Comparison of ENCODE assay signal across 11 mouse cellular contexts in genomic region chr6:99013119-99013865, GRCm38 (mm10).
DNase-seq lines count a peak whose midpoint lies in the region; ATAC-seq and TF ChIP-seq lines count a peak whose summit lies in the region.
"Had no signal": no experiment of that assay in that cellular context is flagged by ENCODE, and none has a peak within 500 bp of the region (broad histone marks: within the 10 kb centered on the region; RNA-seq: fewer than 3 reads in every experiment).

No protein-coding gene starts in this region.

- no peak overlapping the region for H3K4me2 ChIP-seq in neural tube, embryonic 11.5 days (ENCODE audit: low read depth)

- peak overlapping the region; percentile 72 for H3K27ac ChIP-seq in heart, adult 2 months
- H3K27ac ChIP-seq in neural tube, embryonic 11.5 days (ENCODE audit: low read depth, low read length): no peak overlapping the region
- H3K27ac ChIP-seq in midbrain, embryonic 10.5 days (replicated peaks): peak overlapping the region; percentile 72
- H3K27ac ChIP-seq: limb, embryonic 12.5 days had no signal

- DNase-seq in heart, adult 2 months: peak in 1 of 2 experiments; percentile 31
- DNase-seq in heart, postnatal 4 days: no peak
- DNase-seq in neural tube, embryonic 11.5 days (ENCODE audit: low spot score): peak; percentile 59
- DNase-seq in neural tube, embryonic 10.5 days (ENCODE audit: extremely low spot score, low spot score): no peak
- no peak for DNase-seq in midbrain, embryonic 10.5 days (ENCODE audit: low spot score)
- DNase-seq in cerebellum, postnatal 10 days: no peak
- no peak for DNase-seq in left cerebral cortex, postnatal 36 days (ENCODE audit: low spot score in 2 of 2)
- DNase-seq in left cerebral cortex, postnatal 4 days: no peak
- DNase-seq: cerebellum, adult 11 months; kidney, adult 2 months had no signal

- no peak for TF ChIP-seq POLR2A in heart, adult 2 months (IDR thresholded peaks at IDR 0.05; ENCODE audit: insufficient read depth, low read depth, low read length)

- H3K4me1 ChIP-seq in heart, adult 2 months (ENCODE audit: control insufficient read depth, insufficient read depth, low read length): peaks cover 13% of the 10 kb centered on the region
- peaks cover 39% of the 10 kb centered on the region for H3K4me1 ChIP-seq in neural tube, embryonic 11.5 days (ENCODE audit: control insufficient read depth, insufficient read depth, low read length)
- H3K4me1 ChIP-seq in midbrain, embryonic 10.5 days: peaks cover 56% of the 10 kb centered on the region

- H3K27me3 ChIP-seq in heart, adult 2 months (ENCODE audit: control insufficient read depth, insufficient read depth, low read length): no peaks in the 10 kb centered on the region
- no peaks in the 10 kb centered on the region for H3K27me3 ChIP-seq in neural tube, embryonic 11.5 days (ENCODE audit: control insufficient read depth, insufficient read depth, low read length)
- H3K27me3 ChIP-seq in midbrain, embryonic 10.5 days (ENCODE audit: low read depth, poor library complexity, severe bottlenecking): no peaks in the 10 kb centered on the region; the same call in 1 of the 2 replicates

- H3K79me2 ChIP-seq in heart, adult 2 months (replicated peaks; ENCODE audit: control insufficient read depth, insufficient read depth, low read length): no peaks in the 10 kb centered on the region; the same call in 1 of the 2 replicates

- WGBS in heart, adult 2 months: 48% methylated on average over 14 of the region's 14 CpGs
- 10% methylated on average over 14 of the region's 14 CpGs for WGBS in neural tube, embryonic 11.5 days
- WGBS in midbrain, embryonic 10.5 days: 38% methylated on average over 14 of the region's 14 CpGs

- H3K36me3 ChIP-seq in heart, adult 2 months (ENCODE audit: control insufficient read depth, insufficient read depth, low read length): peaks cover 21% of the 10 kb centered on the region
- H3K36me3 ChIP-seq in neural tube, embryonic 11.5 days (ENCODE audit: control insufficient read depth, insufficient read depth, low read length): peaks cover 4% of the 10 kb centered on the region; the same call in 1 of the 2 replicates
- peaks cover 47% of the 10 kb centered on the region for H3K36me3 ChIP-seq in midbrain, embryonic 10.5 days

- intact Hi-C loops in heart, adult 2 months (cut with DNase I): no loop called here
- intact Hi-C loops in left cerebral cortex, postnatal 36 days (cut with DNase I): no loop called here
- intact Hi-C loops in left cerebral cortex, postnatal 4 days (cut with DNase I): loop anchor here (10.0 kb wide), 1 partner anchor 898 kb away; no protein-coding TSS in a partner anchor

- no peak overlapping the region for H3K9ac ChIP-seq in heart, adult 2 months (ENCODE audit: low read depth, low read length)
- no peak overlapping the region for H3K9ac ChIP-seq in neural tube, embryonic 11.5 days (ENCODE audit: low read length)
- H3K9ac ChIP-seq: limb, embryonic 12.5 days had no signal

- no peaks in the 10 kb centered on the region for H3K9me3 ChIP-seq in neural tube, embryonic 11.5 days (ENCODE audit: control insufficient read depth, low read length)
- H3K9me3 ChIP-seq in midbrain, embryonic 10.5 days (replicated peaks): peaks cover 4% of the 10 kb centered on the region; the same call in 1 of the 2 replicates

- TF ChIP-seq EP300 in heart, adult 2 months (IDR thresholded peaks at IDR 0.05; ENCODE audit: insufficient read depth, low read depth, low read length): no peak

- TF ChIP-seq CTCF in heart, adult 2 months (IDR thresholded peaks at IDR 0.05): no peak

- no peak overlapping the region for H3K4me3 ChIP-seq in heart, adult 2 months
- H3K4me3 ChIP-seq in neural tube, embryonic 11.5 days (ENCODE audit: low read depth, low read length): no peak overlapping the region
- no peak overlapping the region for H3K4me3 ChIP-seq in midbrain, embryonic 10.5 days
- H3K4me3 ChIP-seq: limb, embryonic 12.5 days had no signal

- ATAC-seq in neural tube, embryonic 11.5 days (ENCODE audit: insufficient read depth, low FRiP score, low TSS enrichment): peak; percentile 65
